Mouse (Mus musculus): ENCODE data around the gene Vmn1r223. TPM values are rescaled to one million over a fixed set of nuclear protein-coding genes. Genes with fewer than 3 reads are reported as not detected.

Gene Vmn1r223
- total RNA-seq, 2 experiments from 2014 or later, result not detected

Other genes starting within 250 kb of the Vmn1r223 start
- not detected for gene Vmn1r213, start 239.5 kb upstream of the Vmn1r223 start, total RNA-seq (2021)
- gene Vmn1r214, start 216.7 kb upstream of the Vmn1r223 start, total RNA-seq (2021), result not detected
- gene Vmn1r215, start 179.1 kb upstream of the Vmn1r223 start, total RNA-seq (2021), result not detected
- not detected for gene Vmn1r217, start 128.9 kb upstream of the Vmn1r223 start, total RNA-seq (2021)
- gene Vmn1r218, start 114.0 kb upstream of the Vmn1r223 start, total RNA-seq (2021), result not detected
- not detected for gene Vmn1r219, start 87.8 kb upstream of the Vmn1r223 start, total RNA-seq (2021)
- gene Vmn1r220, start 59.2 kb upstream of the Vmn1r223 start, total RNA-seq (2021), result not detected
- gene Vmn1r221, start 33.0 kb upstream of the Vmn1r223 start, total RNA-seq (2021), result not detected
- gene Vmn1r222, start 11.2 kb upstream of the Vmn1r223 start, total RNA-seq (2021), result not detected
- 10 to 100 TPM; 34.3 to 40.0 TPM for gene Zfp322a, start 122.1 kb downstream of the Vmn1r223 start, total RNA-seq (2021)
- 1 to 10 TPM; 8.5 to 8.9 TPM for gene Abt1, start 176.7 kb downstream of the Vmn1r223 start, total RNA-seq (2021)
- not detected for gene Btn1a1, start 218.8 kb downstream of the Vmn1r223 start, total RNA-seq (2021)
- gene Btn2a2, start 241.7 kb downstream of the Vmn1r223 start, total RNA-seq (2021), result under 1 TPM; 0.59 to 0.66 TPM

Measured in layer of hippocampus, postnatal 25 days (tissue).